Mouse (Mus musculus): ENCODE results near the gene Deaf1. TPM values are rescaled to one million over a fixed set of nuclear protein-coding genes. Genes with fewer than 3 reads are reported as not detected.
A peak's percentile ranks its signal among the peaks of the same experiment; 100 is the strongest.
"Not testable (repeated sequence)": the region's sequence is repeated elsewhere in the genome, so short reads cannot be mapped to it uniquely, and the experiment has no call there.

Gene Deaf1
- polyA plus RNA-seq, 1 experiment from 2014 or later: 79.7 TPM

DNA sequence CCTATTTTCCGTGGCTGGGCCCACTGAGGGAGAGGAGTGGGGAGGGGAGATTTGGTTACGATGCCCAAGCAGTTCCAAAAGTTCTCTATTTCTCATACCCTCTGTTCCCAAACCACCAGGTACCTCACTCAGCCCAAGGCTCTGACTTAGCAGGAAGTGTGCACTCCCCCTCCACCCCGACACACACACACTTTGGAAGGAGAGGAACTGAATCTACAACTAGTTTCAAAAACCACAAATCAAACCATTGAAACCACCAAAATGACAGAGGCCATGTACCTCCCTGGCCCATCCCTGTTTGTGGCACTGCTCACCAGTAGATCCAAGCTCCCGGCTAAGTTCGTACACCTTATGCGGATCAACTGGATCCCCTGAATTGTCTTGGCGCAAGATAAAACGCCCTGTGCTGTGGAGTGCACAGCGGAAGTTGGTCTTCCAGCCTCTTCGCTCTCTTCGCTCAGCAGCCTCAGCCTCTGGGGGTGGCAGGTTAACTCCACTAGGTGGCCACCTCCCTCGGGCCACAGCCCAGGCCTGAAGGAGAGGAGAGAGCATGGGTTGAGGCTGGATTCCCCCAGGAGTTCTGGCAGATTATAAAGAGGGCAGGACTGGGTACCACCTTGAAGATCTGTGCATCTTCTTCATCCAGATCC, 62.6 kb downstream of the Deaf1 start:
- H3K4me2 ChIP-seq (replicated peaks; ENCODE audit: low read depth, low read length): peak overlapping the region; percentile 88
- ATAC-seq (ENCODE audit: low FRiP score, low TSS enrichment): peak; percentile 67; the same call in 1 of the 2 replicates

GRCm38 (mm10) chr7:141264041-141264700, 63.3 kb downstream of the Deaf1 start:
- peaks cover 53% of the 10 kb centered on the region for H3K36me3 ChIP-seq (ENCODE audit: control insufficient read depth, insufficient read depth, low read length)

More for the DNA sequence above, 62.6 kb downstream of the Deaf1 start:
- Histone ChIP-seq H3K9ac (ENCODE audit: low read depth, low read length) (no peak overlapping the region), H3K4me1 (ENCODE audit: control insufficient read depth, insufficient read depth, low read length) (peaks cover 11% of the 10 kb centered on the region), H3K9me3 (ENCODE audit: control insufficient read depth, low read length) (no peaks in the 10 kb centered on the region), H3K27me3 (ENCODE audit: control insufficient read depth, insufficient read depth, low read length) (no peaks in the 10 kb centered on the region), H3K4me3 (ENCODE audit: low read length) (no peak overlapping the region), H3K36me3 (ENCODE audit: control insufficient read depth, insufficient read depth, low read length) (peaks cover 46% of the 10 kb centered on the region), H3K27ac (ENCODE audit: low read depth, low read length) (no peak overlapping the region)
- 34% methylated on average over 12 of the region's 12 CpGs for WGBS

GRCm38 (mm10) chr7:141263640-141264039, 63.9 kb downstream of the Deaf1 start:
- WGBS: 85% methylated on average over 13 of the region's 13 CpGs

More at GRCm38 (mm10) chr7:141264041-141264700, 63.3 kb downstream of the Deaf1 start:
- Histone ChIP-seq H3K27ac (ENCODE audit: low read depth, low read length) (no peak overlapping the region), H3K4me1 (ENCODE audit: control insufficient read depth, insufficient read depth, low read length) (peaks cover 11% of the 10 kb centered on the region), H3K27me3 (ENCODE audit: control insufficient read depth, insufficient read depth, low read length) (no peaks in the 10 kb centered on the region), H3K4me2 (replicated peaks; ENCODE audit: low read depth, low read length) (no peak overlapping the region), H3K4me3 (ENCODE audit: low read length) (no peak overlapping the region), H3K9me3 (ENCODE audit: control insufficient read depth, low read length) (no peaks in the 10 kb centered on the region), H3K9ac (ENCODE audit: low read depth, low read length) (no peak overlapping the region)
- ATAC-seq (ENCODE audit: low FRiP score, low TSS enrichment): no peak
- WGBS: 68% methylated on average over 11 of the region's 11 CpGs

GRCm38 (mm10) chr7:141261480-141261879, 66.0 kb downstream of the Deaf1 start:
- no peak for ATAC-seq (ENCODE audit: low FRiP score, low TSS enrichment)
- H3K4me1 ChIP-seq (ENCODE audit: control insufficient read depth, insufficient read depth, low read length): peaks cover 11% of the 10 kb centered on the region
- H3K27me3 ChIP-seq (ENCODE audit: control insufficient read depth, insufficient read depth, low read length): no peaks in the 10 kb centered on the region
- H3K4me2 ChIP-seq (replicated peaks; ENCODE audit: low read depth, low read length): no peak overlapping the region
- no peak overlapping the region for H3K27ac ChIP-seq (ENCODE audit: low read depth, low read length)
- no peak overlapping the region for H3K4me3 ChIP-seq (ENCODE audit: low read length)
- no peak overlapping the region for H3K9ac ChIP-seq (ENCODE audit: low read depth, low read length)
- 91% methylated on average over 3 of the region's 3 CpGs for WGBS
- peaks cover 80% of the 10 kb centered on the region for H3K36me3 ChIP-seq (ENCODE audit: control insufficient read depth, insufficient read depth, low read length)
- H3K9me3 ChIP-seq (ENCODE audit: control insufficient read depth, low read length): no peaks in the 10 kb centered on the region

More at GRCm38 (mm10) chr7:141263640-141264039, 63.9 kb downstream of the Deaf1 start:
- Histone ChIP-seq H3K27ac (ENCODE audit: low read depth, low read length) (no peak overlapping the region), H3K27me3 (ENCODE audit: control insufficient read depth, insufficient read depth, low read length) (no peaks in the 10 kb centered on the region), H3K9me3 (ENCODE audit: control insufficient read depth, low read length) (no peaks in the 10 kb centered on the region), H3K36me3 (ENCODE audit: control insufficient read depth, insufficient read depth, low read length) (peaks cover 59% of the 10 kb centered on the region), H3K9ac (ENCODE audit: low read depth, low read length) (no peak overlapping the region), H3K4me2 (replicated peaks; ENCODE audit: low read depth, low read length) (no peak overlapping the region), H3K4me1 (ENCODE audit: control insufficient read depth, insufficient read depth, low read length) (peaks cover 11% of the 10 kb centered on the region), H3K4me3 (ENCODE audit: low read length) (no peak overlapping the region)
- no peak for ATAC-seq (ENCODE audit: low FRiP score, low TSS enrichment)

DNA sequence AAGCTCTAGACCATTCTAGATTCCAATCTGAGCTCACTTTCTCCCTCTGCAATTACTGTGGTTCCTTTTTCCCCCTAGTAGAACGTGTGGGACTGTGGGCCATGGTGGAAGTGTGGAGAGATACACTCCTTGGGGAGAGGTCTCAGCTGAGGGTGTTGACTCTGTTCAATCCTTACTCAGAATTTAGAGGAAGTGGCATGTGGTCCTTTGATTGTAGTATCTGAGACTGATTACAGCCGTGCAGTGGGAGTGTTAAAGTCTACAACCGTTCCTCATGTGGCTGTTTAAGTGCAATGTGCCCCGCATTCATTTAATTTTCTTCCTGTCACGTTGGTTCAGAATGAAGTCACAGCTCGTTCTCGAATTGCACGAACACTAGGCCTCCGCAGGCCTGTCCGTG, 71.3 kb downstream of the Deaf1 start:
- Histone ChIP-seq H3K4me3 (ENCODE audit: low read length) (no peak overlapping the region), H3K9ac (ENCODE audit: low read depth, low read length) (no peak overlapping the region), H3K4me1 (ENCODE audit: control insufficient read depth, insufficient read depth, low read length) (no peaks in the 10 kb centered on the region), H3K4me2 (replicated peaks; ENCODE audit: low read depth, low read length) (no peak overlapping the region), H3K27ac (ENCODE audit: low read depth, low read length) (no peak overlapping the region), H3K36me3 (ENCODE audit: control insufficient read depth, insufficient read depth, low read length) (peaks cover 94% of the 10 kb centered on the region), H3K27me3 (ENCODE audit: control insufficient read depth, insufficient read depth, low read length) (no peaks in the 10 kb centered on the region), H3K9me3 (ENCODE audit: control insufficient read depth, low read length) (no peaks in the 10 kb centered on the region)
- 94% methylated on average over 10 of the region's 10 CpGs for WGBS
- no peak for ATAC-seq (ENCODE audit: low FRiP score, low TSS enrichment)

GRCm38 (mm10) chr7:141250486-141250885, 77.0 kb downstream of the Deaf1 start:
- not testable (repeated sequence) for H3K27me3 ChIP-seq (ENCODE audit: control insufficient read depth, insufficient read depth, low read length); ATAC-seq (ENCODE audit: low FRiP score, low TSS enrichment)

More at GRCm38 (mm10) chr7:141250486-141250885, 77.0 kb downstream of the Deaf1 start:
- not testable (repeated sequence) for H3K9me3 ChIP-seq (ENCODE audit: control insufficient read depth, low read length); H3K27ac ChIP-seq (ENCODE audit: low read depth, low read length); H3K4me1 ChIP-seq (ENCODE audit: control insufficient read depth, insufficient read depth, low read length); H3K4me3 ChIP-seq (ENCODE audit: low read length); H3K9ac ChIP-seq (ENCODE audit: low read depth, low read length); H3K4me2 ChIP-seq (replicated peaks; ENCODE audit: low read depth, low read length)
- WGBS: 89% methylated on average over 4 of the region's 4 CpGs
- peaks cover 88% of the 10 kb centered on the region for H3K36me3 ChIP-seq (ENCODE audit: control insufficient read depth, insufficient read depth, low read length)

Other genes with a start within 250 kb of the Deaf1 start
- 4.0 and 4.3 TPM in 2 replicates for gene Pkp3, start 249.5 kb downstream of the Deaf1 start, polyA plus RNA-seq (2014; fragmentation: Nextera tagmentation; extraction: Ambion mirVana)
- 9.5 and 11.7 TPM in 2 replicates for gene Sigirr, start 227.1 kb downstream of the Deaf1 start, polyA plus RNA-seq (2014; fragmentation: Nextera tagmentation; extraction: Ambion mirVana)
- 3.0 and 4.4 TPM in 2 replicates for gene Ano9, start 209.9 kb downstream of the Deaf1 start, polyA plus RNA-seq (2014; fragmentation: Nextera tagmentation; extraction: Ambion mirVana)
- gene Ptdss2, start 205.3 kb downstream of the Deaf1 start, polyA plus RNA-seq (2014; fragmentation: Nextera tagmentation; extraction: Ambion mirVana): 58.4 and 63.1 TPM in 2 replicates
- gene Rnh1, start 154.8 kb downstream of the Deaf1 start, polyA plus RNA-seq (2014; fragmentation: Nextera tagmentation; extraction: Ambion mirVana): 116 and 122 TPM in 2 replicates
- gene Hras, start 133.7 kb downstream of the Deaf1 start, polyA plus RNA-seq (2014; fragmentation: Nextera tagmentation; extraction: Ambion mirVana): 97.2 and 97.8 TPM in 2 replicates
- 6.7 and 9.5 TPM in 2 replicates for gene Lrrc56, start 133.5 kb downstream of the Deaf1 start, polyA plus RNA-seq (2014; fragmentation: Nextera tagmentation; extraction: Ambion mirVana)
- gene Lmntd2, start 113.6 kb downstream of the Deaf1 start, polyA plus RNA-seq (2014; fragmentation: Nextera tagmentation; extraction: Ambion mirVana): 3.3 and 3.4 TPM in 2 replicates
- gene Rassf7, start 111.8 kb downstream of the Deaf1 start, polyA plus RNA-seq (2014; fragmentation: Nextera tagmentation; extraction: Ambion mirVana): 52.0 and 52.9 TPM in 2 replicates
- gene Phrf1, start 98.9 kb downstream of the Deaf1 start, polyA plus RNA-seq (2014; fragmentation: Nextera tagmentation; extraction: Ambion mirVana): 48.5 and 82.6 TPM in 2 replicates
- gene Irf7, start 61.2 kb downstream of the Deaf1 start, polyA plus RNA-seq (2014; fragmentation: Nextera tagmentation; extraction: Ambion mirVana): 2.4 and 2.7 TPM in 2 replicates
- 1.7 and 3.5 TPM in 2 replicates for gene Cdhr5, start 50.9 kb downstream of the Deaf1 start, polyA plus RNA-seq (2014; fragmentation: Nextera tagmentation; extraction: Ambion mirVana)
- gene Sct, start 48.6 kb downstream of the Deaf1 start, polyA plus RNA-seq (2014; fragmentation: Nextera tagmentation; extraction: Ambion mirVana): 40.2 and 58.1 TPM in 2 replicates
- gene Drd4, start 35.7 kb downstream of the Deaf1 start, polyA plus RNA-seq (2014; fragmentation: Nextera tagmentation; extraction: Ambion mirVana): 1.4 and 1.6 TPM in 2 replicates
- 36.7 and 46.8 TPM in 2 replicates for gene Tmem80, start within 50 bp of the Deaf1 start, polyA plus RNA-seq (2014; fragmentation: Nextera tagmentation; extraction: Ambion mirVana)
- 9.6 and 18.0 TPM in 2 replicates for gene Eps8l2, start 11.2 kb upstream of the Deaf1 start, polyA plus RNA-seq (2014; fragmentation: Nextera tagmentation; extraction: Ambion mirVana)
- 321 and 322 TPM in 2 replicates for gene Taldo1, start 64.5 kb upstream of the Deaf1 start, polyA plus RNA-seq (2014; fragmentation: Nextera tagmentation; extraction: Ambion mirVana)
- gene Gatd1, start 86.4 kb upstream of the Deaf1 start, polyA plus RNA-seq (2014; fragmentation: Nextera tagmentation; extraction: Ambion mirVana): 50.7 and 54.5 TPM in 2 replicates
- 0.46 and 1.6 TPM in 2 replicates for gene Cend1, start 101.8 kb upstream of the Deaf1 start, polyA plus RNA-seq (2014; fragmentation: Nextera tagmentation; extraction: Ambion mirVana)
- gene Slc25a22, start 110.2 kb upstream of the Deaf1 start, polyA plus RNA-seq (2014; fragmentation: Nextera tagmentation; extraction: Ambion mirVana): 22.0 and 34.1 TPM in 2 replicates
- 9.1 and 14.1 TPM in 2 replicates for gene Pidd1, start 116.3 kb upstream of the Deaf1 start, polyA plus RNA-seq (2014; fragmentation: Nextera tagmentation; extraction: Ambion mirVana)
- gene Rplp2, start 119.7 kb upstream of the Deaf1 start, polyA plus RNA-seq (2014; fragmentation: Nextera tagmentation; extraction: Ambion mirVana): 1,491 and 1,701 TPM in 2 replicates
- gene Pnpla2, start 127.5 kb upstream of the Deaf1 start, polyA plus RNA-seq (2014; fragmentation: Nextera tagmentation; extraction: Ambion mirVana): 27.4 and 31.9 TPM in 2 replicates
- gene Cracr2b, start 133.4 kb upstream of the Deaf1 start, polyA plus RNA-seq (2014; fragmentation: Nextera tagmentation; extraction: Ambion mirVana): 13.1 and 13.4 TPM in 2 replicates
- gene Cd151, start 139.7 kb upstream of the Deaf1 start, polyA plus RNA-seq (2014; fragmentation: Nextera tagmentation; extraction: Ambion mirVana): 93.2 and 108 TPM in 2 replicates
- gene Polr2l, start 147.4 kb upstream of the Deaf1 start, polyA plus RNA-seq (2014; fragmentation: Nextera tagmentation; extraction: Ambion mirVana): 77.9 and 85.5 TPM in 2 replicates
- 71.9 and 90.2 TPM in 2 replicates for gene Tspan4, start 147.6 kb upstream of the Deaf1 start, polyA plus RNA-seq (2014; fragmentation: Nextera tagmentation; extraction: Ambion mirVana)
- 28.9 and 38.8 TPM in 2 replicates for gene Chid1, start 212.2 kb upstream of the Deaf1 start, polyA plus RNA-seq (2014; fragmentation: Nextera tagmentation; extraction: Ambion mirVana)
- gene Ap2a2, start 234.5 kb upstream of the Deaf1 start, polyA plus RNA-seq (2014; fragmentation: Nextera tagmentation; extraction: Ambion mirVana): 47.0 and 76.3 TPM in 2 replicates

All from kidney, embryonic 14.5 days (tissue).